Mouse (Mus musculus): ENCODE results near the gene Map2k2.
A peak's percentile ranks its signal among the peaks of the same experiment; 100 is the strongest.
"Not testable (repeated sequence)": the region's sequence is repeated elsewhere in the genome, so short reads cannot be mapped to it uniquely, and the experiment has no call there.

The Map2k2 gene

DNA sequence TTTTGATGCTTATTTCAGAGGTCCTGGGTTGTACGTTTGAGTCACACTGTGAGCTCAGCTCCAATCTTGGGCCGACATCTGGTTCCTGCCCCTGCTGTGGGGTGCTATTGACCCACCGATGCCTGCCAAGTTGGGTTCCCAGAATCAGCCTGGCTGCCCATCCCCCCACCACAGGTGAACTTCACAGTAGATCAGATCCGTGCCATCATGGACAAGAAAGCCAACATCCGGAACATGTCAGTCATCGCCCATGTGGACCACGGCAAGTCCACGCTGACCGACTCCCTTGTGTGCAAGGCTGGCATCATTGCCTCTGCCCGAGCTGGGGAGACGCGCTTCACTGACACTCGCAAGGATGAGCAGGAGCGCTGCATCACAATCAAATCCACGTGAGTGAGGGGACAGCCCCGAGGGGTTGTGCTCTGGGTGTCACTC, 71.8 kb downstream of the Map2k2 start:
- DNase-seq (ENCODE audit: low spot score) = no peak

GRCm38 (mm10) chr10:81177958-81178712, 72.4 kb downstream of the Map2k2 start:
- DNase-seq (ENCODE audit: low spot score) = no peak

GRCm38 (mm10) chr10:81178927-81179326, 73.2 kb downstream of the Map2k2 start:
- no peak for DNase-seq (ENCODE audit: low spot score)

DNA sequence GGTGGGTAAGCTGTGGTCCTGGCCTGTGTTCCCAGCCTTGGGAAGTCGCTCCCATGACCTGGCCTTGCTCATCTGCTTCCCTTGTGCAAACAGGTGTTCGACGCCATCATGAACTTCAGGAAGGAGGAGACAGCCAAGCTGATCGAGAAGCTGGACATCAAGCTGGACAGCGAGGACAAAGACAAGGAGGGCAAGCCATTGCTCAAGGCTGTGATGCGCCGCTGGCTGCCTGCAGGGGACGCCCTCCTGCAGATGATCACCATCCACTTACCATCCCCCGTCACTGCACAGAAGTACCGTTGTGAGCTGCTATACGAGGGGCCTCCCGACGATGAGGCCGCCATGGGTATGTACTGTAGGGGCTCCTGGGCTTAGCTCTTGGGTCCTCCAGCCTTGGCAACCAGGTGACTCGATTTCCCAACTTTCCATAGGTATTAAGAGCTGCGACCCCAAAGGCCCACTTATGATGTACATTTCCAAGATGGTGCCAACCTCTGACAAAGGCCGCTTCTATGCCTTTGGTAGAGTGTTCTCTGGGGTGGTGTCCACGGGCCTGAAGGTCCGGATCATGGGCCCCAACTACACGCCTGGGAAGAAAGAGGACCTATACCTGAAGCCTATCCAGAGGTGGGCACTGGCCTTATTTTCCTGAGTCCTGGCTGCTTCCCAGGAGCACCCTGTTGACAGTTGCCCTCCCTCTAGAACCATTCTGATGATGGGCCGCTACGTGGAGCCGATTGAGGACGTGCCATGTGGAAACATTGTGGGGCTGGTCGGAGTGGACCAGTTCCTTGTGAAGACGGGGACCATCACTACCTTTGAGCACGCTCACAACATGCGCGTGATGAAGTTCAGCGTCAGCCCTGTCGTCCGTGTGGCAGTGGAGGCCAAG, 74.0 kb downstream of the Map2k2 start:
- DNase-seq (ENCODE audit: low spot score) = no peak

GRCm38 (mm10) chr10:81180946-81181345, 75.2 kb downstream of the Map2k2 start:
- DNase-seq (ENCODE audit: low spot score) = no peak

GRCm38 (mm10) chr10:81181860-81182259, 76.1 kb downstream of the Map2k2 start:
- DNase-seq (ENCODE audit: low spot score) = not testable (repeated sequence)

DNA sequence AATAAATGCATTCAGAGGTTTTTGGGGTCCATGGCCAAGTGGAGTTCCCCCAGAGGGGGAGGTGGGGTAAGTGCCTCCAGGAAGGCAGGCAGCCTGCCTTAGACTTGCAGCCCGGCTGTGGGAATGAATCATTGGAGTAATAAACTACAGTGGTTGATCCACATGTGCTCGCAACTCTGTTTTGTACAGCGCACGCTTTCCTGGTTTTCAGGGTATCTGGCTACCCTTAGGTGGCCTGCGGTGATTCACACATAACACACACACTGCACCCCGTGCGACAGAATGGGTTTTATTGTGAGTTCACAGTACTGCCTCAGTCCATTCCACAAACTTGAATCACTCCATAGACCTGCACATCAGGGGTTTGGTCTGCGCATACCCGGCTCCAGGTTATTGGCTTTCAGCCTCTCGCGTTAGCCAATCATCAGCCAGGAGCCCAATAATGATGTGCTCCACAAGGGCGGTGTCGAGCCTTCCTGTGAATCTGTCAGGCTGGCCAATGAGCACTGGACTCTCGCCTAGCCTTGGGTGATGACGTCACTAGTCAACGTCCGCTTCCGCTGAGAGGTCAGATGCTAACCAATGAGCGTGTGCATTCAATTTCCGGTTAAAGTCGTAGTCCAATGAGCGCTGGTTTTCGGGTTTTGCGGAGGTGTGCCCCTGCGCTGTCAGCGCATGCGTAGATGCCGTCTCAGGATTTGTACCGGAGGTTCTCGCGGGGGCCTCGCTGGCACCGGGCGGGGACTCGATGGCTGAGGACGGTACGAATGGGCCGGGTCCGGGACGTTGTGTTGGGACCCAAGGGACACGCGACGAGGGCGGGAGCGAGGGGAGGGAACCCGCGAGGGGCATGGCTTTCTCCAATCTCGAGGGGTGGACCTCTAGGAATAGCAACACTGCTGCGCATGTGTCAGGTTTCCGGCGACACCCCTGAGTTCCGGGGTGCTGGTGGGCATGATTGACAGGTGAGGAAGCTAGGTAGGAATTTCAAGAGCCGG, 76.9 kb downstream of the Map2k2 start, which contains the start of gene Dapk3:
TSS of gene Dapk3 (plus strand) at position 670 of the 998 bp plus-strand sequence.
- peak; percentile 84 for DNase-seq (ENCODE audit: low spot score)

Measured in urinary bladder, postnatal 10 days (tissue).